Mouse (Mus musculus) kidney, postnatal 10 days (tissue): ENCODE data around the gene Dbn1.
A peak's percentile ranks its signal among the peaks of the same experiment; 100 is the strongest.

Experiments
- DNase-seq: peaks from one replicate; pipeline ENCODE4 v3.0.0; 2021; ENCODE audit warnings: mixed read lengths

The Dbn1 gene

GRCm38 (mm10) chr13:55487578-55488498 lies at the start of gene Dbn1:
Gene Dbn1 (minus strand): TSS chr13:55488111.
- DNase-seq, result peak; percentile 85

GRCm38 (mm10) chr13:55536194-55537175 lies 48.6 kb upstream of the Dbn1 start, which contains the start of gene Ddx41:
Gene Ddx41 (minus strand): TSS chr13:55536658.
- DNase-seq, result peak; percentile 99

GRCm38 (mm10) chr13:55535796-55536193 lies 47.9 kb upstream of the Dbn1 start:
- DNase-seq, result no peak

- DNase-seq, result no peak
Measured at GRCm38 (mm10) chr13:55535191-55535590, 47.3 kb upstream of the Dbn1 start.

DNA sequence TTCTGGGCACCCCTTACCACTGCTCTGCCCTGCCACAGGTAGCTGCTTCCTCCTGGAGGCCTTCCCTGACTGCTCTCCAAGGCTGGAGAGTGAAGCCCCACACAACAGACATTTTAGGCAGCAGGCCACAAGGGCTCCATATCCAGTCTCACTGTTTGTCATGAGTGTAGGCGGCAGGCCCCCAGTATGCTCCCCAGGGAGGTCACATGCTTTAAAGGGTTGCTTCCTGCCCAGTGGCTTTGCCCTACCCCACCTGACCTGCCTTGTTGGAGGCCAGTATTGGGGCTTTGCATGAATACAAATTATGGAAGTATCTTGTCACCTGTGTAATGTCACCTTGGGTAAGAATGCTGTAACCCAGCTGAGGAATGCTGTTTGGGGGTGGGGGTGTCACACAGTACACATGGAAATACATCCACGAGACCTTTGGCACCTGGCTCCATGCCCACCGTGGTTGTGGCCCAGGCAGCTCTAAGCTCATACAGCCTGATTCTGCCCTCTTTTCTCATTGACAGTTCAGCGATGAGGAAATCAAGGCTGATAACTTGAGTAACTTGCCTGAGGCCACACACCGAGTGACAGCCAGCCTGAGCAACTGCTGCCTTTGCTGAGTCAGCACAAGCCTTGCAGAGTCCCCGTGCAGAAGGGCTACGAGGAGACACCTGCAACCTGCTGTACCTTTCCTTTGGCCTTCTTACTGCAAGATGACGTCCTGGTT lies 41.4 kb upstream of the Dbn1 start, which contains the start of gene Dok3:
TSS of gene Dok3 (minus strand) at position 99 of the 718 bp plus-strand sequence.
- peak; percentile 61 for DNase-seq

- no peak for DNase-seq
Measured at GRCm38 (mm10) chr13:55527834-55528772, 40.2 kb upstream of the Dbn1 start.

DNA sequence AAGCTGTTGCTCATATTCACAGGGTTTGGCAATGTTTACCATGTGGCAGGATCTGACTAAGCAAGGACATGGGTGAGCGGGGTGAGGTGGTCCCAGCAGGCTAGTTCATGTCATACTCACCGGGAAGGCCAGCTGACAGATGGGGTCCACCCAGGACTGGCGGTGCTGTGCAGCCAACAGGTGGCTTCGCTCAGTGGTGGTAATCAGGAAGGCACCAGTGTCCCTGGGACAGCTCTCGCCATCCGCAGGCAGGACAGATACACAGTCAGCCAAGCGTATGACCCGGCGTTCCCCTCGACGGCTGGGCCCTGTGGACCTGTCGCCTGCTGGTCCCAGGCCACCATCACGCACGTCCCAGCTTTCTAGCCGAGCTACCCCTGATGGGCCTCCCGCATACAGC lies 39.3 kb upstream of the Dbn1 start:
- DNase-seq, result no peak

DNA sequence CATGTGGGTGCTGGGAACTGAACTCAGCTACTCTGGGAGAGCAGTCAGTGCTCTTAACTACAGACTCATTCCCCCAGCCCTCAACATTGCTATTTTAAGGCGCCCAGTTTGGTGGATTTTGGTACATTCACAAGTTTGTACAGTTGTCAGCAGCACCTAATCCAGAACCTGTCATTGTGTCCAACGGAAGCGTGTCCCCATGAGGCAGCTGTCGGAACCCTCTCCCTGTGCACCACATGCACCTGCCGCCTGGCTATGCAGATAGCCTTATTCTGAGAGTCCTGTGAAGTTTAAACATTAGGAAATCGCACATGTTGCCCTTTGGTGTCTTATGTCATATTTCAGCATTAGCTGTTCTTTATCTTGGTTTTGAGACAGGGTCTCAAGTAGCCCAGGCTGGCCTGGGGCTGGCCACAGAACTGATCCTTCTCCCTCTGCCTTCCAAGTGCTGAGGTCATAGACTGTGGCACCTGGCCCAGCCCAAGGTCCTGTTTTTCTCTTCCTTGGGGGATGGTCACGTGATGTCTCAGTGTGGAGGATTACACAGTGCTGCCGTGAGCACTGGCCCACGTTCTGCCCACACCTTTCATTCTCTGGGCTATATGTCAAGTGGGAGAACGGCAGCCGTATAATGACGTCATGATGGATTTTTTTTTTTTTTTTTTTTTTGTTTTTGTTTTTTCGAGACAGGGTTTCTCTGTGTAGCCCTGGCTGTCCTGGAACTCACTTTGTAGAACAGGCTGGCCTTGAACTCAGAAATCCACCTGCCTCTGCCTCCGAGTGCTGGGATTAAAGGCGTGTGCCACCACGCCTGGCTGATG lies 38.0 kb upstream of the Dbn1 start:
- no peak for DNase-seq

DNA sequence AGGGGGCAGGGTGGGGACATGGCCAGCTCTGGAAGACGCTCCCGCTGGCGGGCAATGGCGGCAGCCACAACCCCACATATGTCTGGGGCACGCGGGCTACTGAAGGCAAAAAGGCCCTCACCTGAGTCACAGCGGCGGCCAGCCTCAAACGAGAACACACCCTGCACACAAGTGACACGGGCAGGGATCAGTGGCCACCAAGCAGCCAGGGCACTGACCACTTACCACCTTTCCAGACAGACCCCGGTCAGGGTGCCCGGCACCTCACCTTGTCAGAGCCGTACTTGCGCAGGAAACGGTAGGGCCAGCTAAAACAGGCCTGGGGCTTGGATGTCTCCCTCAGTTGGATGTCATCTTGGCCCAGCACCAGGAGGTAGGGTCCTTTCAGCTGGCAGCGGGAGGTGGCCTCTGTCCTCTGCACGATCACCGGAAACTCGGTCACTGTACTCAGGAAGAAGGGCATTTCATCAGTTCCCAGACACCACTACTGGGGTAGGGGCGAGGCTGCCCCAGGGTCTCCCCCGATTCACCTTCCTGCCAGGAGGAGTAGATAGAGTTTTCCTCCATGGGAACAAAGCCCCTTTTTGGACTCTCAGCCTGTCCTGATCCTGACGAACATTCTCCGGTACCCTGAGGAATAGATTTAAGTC lies 36.2 kb upstream of the Dbn1 start:
- DNase-seq, result no peak

- DNase-seq, result peak; percentile 84
Measured at GRCm38 (mm10) chr13:55523278-55523677, 35.4 kb upstream of the Dbn1 start.

DNA sequence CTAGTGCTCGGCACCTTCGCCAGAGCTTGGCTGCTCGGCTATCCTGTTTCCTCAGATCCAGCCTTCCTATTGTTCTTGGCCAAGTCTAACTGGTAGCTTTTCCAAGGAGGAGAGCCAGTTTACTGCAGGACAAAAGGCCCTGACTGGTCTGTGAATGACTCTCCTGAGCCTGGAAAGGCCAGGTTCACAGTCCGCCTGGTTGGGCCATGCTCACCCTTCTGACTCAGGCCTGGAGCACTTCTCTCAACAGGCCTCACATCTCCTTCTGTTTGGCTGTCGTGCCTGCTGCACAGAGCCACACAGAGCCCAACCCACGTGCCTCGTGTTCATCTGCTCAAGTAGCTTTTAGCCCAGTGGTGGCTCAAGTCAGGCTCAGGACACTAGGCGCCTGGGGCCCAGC lies 34.8 kb upstream of the Dbn1 start:
- peak; percentile 10 for DNase-seq

- DNase-seq, result no peak
Measured at GRCm38 (mm10) chr13:55519606-55520005, 31.7 kb upstream of the Dbn1 start.

DNA sequence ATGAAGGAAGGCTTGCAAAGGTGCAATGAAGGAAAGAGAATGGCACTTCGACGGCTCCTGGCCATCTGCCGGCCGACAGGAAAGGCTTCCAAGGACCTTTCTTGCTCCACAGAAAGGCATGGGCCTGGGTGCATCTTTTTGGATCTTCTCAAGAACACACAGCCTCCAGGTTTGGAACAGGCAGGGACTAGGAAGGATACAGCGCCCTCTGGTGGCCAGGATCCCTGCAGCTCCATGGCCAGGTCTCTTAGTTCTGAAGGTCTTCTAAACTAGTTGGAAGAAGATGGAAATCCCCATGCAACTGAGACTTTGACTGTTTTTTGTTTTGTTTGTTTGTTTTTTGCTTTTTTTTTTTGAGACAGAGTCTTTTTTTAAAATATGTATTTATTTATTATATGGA lies 29.0 kb upstream of the Dbn1 start:
- DNase-seq, result peak; percentile 94

GRCm38 (mm10) chr13:55513828-55514227 lies 25.9 kb upstream of the Dbn1 start:
- DNase-seq, result no peak

GRCm38 (mm10) chr13:55513111-55513748 lies 25.3 kb upstream of the Dbn1 start, which contains the start of gene Pdlim7:
Gene Pdlim7 (minus strand): TSS chr13:55513676.
- peak; percentile 95 for DNase-seq

DNA sequence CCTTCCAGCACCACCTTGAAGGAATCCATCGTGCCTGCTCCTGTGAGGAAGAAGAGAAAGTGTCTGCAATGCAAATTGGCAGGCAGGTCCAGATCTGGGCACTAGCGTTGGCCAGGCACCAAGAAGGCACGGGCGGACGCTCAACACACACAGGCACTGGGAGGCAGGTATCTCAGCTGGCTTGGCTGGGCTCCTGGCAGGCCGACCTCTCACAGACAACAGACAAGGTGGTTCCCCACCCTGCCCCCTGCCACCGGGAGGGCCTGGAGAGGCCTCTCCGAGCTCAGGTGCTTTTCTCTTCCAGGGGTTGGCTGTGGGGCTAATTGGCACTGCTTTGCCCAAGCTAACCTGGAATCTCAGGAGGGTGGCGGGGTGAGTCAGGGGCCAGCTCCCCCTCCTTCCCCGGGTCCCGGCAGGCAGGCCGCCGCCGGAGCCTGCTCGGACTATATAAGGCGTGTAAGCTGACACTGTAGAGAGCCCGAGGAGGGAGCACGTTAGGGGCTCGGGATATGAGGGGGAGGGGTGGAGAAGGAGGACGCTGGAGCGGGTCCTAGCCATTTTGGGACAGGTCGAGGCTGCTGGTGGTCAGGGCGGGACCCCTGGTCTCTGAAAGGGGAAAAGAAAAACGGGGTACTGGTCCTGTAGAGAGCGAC lies 24.6 kb upstream of the Dbn1 start:
- DNase-seq, result peak; percentile 79

- DNase-seq, result peak; percentile 47
Measured at GRCm38 (mm10) chr13:55511492-55511861, 23.6 kb upstream of the Dbn1 start.

DNA sequence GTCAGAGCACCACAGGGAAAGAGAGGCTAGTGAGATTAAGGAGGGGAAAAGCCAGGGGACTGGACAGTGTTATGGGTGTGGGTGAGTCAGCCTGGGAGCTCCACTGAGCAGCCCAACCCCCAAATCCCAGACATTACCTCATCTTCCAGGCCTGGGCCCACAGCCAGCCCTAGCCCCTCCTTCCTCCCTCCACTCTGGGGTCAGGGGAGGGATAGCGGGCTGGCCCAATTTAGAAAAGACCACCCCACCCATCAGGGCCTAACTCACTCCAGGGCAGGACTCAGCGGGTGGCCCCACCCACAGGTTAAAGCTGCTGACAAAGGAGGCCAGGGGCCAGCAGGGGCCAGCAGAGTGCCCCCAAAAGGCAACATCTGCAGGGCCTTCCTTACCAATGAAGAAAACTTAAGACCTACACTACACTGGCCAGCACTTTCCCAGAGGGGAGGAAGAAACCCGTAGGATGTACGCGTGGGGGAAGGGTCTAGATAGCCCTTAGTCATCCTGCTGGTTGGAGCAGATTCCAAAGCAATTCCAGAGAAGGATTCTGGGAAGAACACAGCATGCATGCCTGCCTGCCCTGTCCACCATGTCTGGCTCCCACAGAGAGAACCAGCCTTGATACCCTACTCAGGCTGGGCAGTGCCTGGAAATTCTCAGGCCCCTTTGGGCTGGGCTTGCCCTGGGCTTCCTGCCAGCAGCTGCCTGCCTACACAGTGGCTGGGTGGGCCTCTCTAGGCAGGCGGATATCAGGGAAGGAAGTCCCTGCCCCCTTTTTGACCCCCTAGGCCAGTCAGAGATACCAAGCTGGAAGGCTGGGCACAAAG lies 23.0 kb upstream of the Dbn1 start:
- DNase-seq, result peak; percentile 89
